Mouse (Mus musculus) small intestine, adult 10 weeks (tissue): Measurements from ENCODE around the gene Sgsm1. TPM values are rescaled to one million over a fixed set of nuclear protein-coding genes. Genes with fewer than 3 reads are reported as not detected.

Experiments
- polyA plus RNA-seq: library from polyadenylated mRNA; stranded (reverse); fragments of 350-450 nt; fragmentation: Illumina TruSeq; extraction: RNeasy Lipid Tissue Mini Kit (QIAGEN cat#74804); gene quantifications from one replicate; pipeline ENCODE4 v1.2.3, GENCODE M21; 2014; ENCODE audit warnings: low replicate concordance

Gene Sgsm1
- 0.19 TPM for polyA plus RNA-seq

DNA sequence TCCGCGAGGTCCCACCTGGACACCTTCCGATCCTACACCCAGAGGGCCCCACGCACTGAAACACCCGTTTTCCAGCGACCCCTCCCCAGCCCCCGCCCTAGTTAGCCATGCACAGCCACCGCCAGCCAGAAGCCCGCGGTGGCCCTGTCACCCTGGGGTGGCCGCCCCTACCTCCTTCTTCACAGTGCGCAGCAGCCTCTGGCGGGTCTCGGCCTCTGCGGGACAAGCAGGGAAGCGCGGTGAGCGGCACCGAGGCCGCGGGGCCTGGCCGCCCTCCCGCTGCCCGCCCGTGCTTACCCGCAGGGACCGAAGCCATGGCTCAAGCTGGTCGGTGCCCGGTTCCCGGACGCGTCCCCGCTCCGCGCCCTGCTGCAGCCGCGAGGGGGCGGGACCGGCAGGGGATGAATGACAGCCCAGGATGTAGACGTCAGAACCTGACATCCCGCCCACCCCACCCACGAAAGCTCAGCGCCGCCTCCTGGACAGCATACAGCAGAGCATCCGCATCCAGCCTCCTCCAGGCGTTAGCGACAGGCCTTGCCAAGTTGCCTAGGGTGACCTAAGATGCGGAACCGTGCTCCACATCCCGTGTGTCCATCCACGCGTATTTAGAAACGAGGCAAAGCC is at the start of gene Sgsm1:
Gene Sgsm1 (minus strand): TSS at position 410 of the 627 bp plus-strand sequence.

DNA sequence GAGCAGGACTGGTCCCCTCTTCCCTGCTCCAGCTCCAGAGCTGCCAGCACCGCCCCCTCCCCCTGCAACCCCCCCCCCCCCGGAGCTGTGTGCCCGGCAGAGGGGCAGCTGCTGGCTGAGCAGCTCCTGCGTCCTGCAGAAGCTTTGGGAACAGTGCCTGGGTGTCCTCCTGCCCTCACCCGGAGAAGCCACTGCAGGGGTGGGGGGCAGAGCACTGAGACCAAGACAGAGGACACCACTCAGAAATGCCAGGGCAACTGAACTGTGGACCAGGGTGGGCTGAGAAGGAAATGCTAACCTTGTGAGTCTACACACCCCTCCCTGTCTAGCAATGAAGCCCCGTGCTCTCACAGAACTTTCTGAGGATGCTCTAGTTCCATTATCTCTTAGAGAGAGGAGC is 46.6 kb upstream of the Sgsm1 start, which contains the start of gene Aym1:
Gene Aym1 (plus strand): TSS at position 109 of the 400 bp plus-strand sequence.

DNA sequence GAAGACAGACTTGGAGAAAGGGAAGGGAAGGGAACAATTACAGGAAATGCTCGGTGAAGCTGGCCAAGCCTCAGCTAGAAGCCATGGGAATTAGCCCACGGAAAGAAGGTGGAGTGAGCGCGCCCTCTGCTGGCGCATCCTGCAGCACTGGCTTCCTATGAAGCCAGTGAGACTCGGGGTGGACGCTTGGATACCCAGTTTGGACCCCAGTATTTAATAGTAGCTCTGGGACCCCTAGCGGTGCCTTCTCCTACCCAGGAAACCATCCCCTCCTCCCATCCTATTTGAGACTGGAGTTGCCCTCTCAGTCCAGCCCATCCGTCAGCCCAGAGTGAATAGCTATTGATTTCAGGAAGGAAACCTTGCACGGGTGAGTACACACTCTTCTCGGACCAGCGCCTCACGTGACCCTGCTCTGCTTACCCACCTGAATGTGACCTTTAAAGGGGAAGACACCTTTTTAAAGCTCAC is 83.9 kb downstream of the Sgsm1 start, which contains the start of gene Tmem211:
Gene Tmem211 (plus strand): TSS at position 278 of the 471 bp plus-strand sequence.

DNA sequence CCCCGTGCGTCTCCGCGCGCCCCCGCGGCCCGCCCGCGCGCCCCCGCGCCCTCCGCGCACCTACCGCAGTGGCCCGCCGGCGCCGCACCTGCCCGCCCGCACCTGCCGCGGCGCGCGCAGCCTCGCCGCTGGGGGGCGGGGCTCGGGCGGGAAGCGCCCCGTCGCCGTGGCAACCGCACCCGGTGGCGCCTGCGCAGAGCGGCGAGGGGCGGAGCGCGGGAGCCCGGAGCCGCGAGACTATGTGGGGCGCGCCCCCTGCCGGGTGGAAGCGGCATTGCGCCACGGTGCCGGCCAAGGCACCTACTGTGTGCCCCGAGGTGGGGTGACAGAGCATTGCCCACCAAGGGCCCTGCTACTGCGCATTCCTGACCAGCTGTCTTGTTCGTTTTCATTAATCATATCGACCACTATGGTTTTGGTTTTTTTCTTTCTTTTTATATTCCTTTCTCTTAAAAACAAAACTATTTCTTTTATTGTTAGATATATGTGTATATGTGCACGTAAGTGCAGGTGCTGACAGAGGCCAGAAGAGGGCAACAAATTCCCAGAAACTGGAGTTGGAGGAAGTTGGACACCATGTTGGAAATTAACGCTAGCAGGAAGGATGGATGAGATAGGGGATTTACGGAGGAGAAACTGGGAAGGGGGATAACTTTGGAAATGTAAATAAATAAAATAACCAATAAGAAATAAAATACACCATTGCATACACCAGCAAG is 89.3 kb downstream of the Sgsm1 start, which contains the start of gene 2900026A02Rik:
Gene 2900026A02Rik (minus strand): TSS at position 90 of the 719 bp plus-strand sequence.

Other genes with a start within 250 kb of the Sgsm1 start
- not detected for gene Crybb2, start 240.7 kb downstream of the Sgsm1 start, polyA plus RNA-seq
- 0.41 TPM for gene Crybb3, start 229.2 kb downstream of the Sgsm1 start, polyA plus RNA-seq
- 15.9 TPM for gene 2900026A02Rik, start 89.5 kb downstream of the Sgsm1 start, polyA plus RNA-seq
- not detected for gene Tmem211, start 83.9 kb downstream of the Sgsm1 start, polyA plus RNA-seq
- not detected for gene Aym1, start 46.5 kb upstream of the Sgsm1 start, polyA plus RNA-seq
- not detected for gene Wscd2, start 179.5 kb upstream of the Sgsm1 start, polyA plus RNA-seq